Mouse (Mus musculus): ENCODE measurements around the gene Smtnl1.

DNA sequence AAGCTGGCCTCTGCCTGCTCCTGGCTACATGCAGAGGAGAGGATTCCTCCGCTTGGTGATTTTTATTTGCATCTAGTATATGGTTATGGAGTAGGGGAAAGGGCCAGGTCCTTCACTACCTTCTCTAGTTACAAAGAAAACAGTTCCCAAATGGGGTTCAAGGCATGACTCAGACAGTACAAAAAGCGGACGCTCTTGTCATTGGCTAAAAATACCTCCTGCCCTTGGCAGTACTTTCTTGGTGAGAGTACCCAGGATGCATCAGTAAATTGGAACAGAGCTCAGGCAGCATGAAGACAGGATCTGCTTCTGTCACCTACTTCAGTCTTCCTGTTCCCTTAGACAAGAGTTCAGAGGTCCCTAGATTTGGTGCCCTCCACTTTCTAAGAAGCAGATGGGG lies 2.6 kb downstream of the Smtnl1 start:
- TF ChIP-seq POLR2A (IDR thresholded peaks at IDR 0.05; ENCODE audit: low read depth, low read length) (no peak), CTCF (IDR thresholded peaks at IDR 0.05; ENCODE audit: extremely low read depth, insufficient read depth, insufficient read length, insufficient replicate concordance) (no peak)

Data from spleen, adult 2 months (tissue).